Mouse (Mus musculus): ENCODE data around the gene Apbb1ip.

GRCm38 (mm10) chr2:22775681-22776080 is 1.8 kb downstream of the Apbb1ip start:
- TF ChIP-seq CTCF (conservative IDR thresholded peaks at IDR 0.05; ENCODE audit: low read length): no peak
- no peak for TF ChIP-seq NANOG (IDR thresholded peaks at IDR 0.05; ENCODE audit: borderline replicate concordance, low read length)
